Mouse (Mus musculus): Measurements from ENCODE around the gene Imp4.

DNA sequence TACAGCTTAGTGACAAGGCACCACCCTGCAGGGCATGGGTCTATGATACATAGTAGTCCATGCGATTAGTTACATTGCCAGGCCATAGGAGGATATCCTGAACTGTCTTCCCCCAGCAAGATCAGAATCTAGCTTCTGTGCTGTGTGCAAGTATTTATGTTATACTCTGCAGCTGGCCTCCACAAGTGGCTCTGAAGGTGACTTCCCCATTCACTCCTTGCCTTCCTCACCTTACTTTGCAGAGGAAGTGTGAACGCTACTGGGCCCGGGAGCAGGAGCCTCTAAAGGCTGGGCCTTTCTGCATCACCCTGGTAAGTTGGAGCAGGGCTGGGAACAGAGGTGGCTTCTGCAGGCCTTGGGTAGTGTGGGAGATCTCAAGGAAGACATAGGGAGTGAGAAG is 28.4 kb downstream of the Imp4 start:
- TF ChIP-seq CTCF (IDR thresholded peaks at IDR 0.05; ENCODE audit: low read depth, low read length): no peak
- no peak for TF ChIP-seq POLR2A (IDR thresholded peaks at IDR 0.05; ENCODE audit: extremely low read depth, insufficient read depth, low read length)
